Mouse (Mus musculus) testis, adult 2 months (tissue): ENCODE data around the gene Mob4. TPM values are rescaled to one million over a fixed set of nuclear protein-coding genes. Genes with fewer than 3 reads are reported as not detected.

Experiments
- H3K27ac ChIP-seq: fragments of 200-500 bp; 2 replicates; pipeline ENCODE4 v1.5.1; 2012; ENCODE audit warnings: low read depth, low read length; ENCODE audit not compliant: control insufficient read depth, insufficient read depth
- H3K27me3 ChIP-seq: fragments of 200-500 bp; 2 replicates; pipeline ENCODE4 v1.6.1; 2012; ENCODE audit warnings: mild to moderate bottlenecking, low read length, moderate library complexity; ENCODE audit not compliant: control insufficient read depth, insufficient read depth
- H3K36me3 ChIP-seq: fragments of 200-500 bp; 2 replicates; pipeline ENCODE4 v1.6.1; 2012; ENCODE audit warnings: mild to moderate bottlenecking, low read length; ENCODE audit not compliant: control insufficient read depth, insufficient read depth
- H3K4me1 ChIP-seq: fragments of 200-500 bp; 2 replicates; pipeline ENCODE4 v1.6.1; 2012; ENCODE audit warnings: low read length; ENCODE audit not compliant: control insufficient read depth, insufficient read depth
- H3K4me3 ChIP-seq: fragments of 200-500 bp; 2 replicates; pipeline ENCODE4 v1.5.1; 2012; ENCODE audit warnings: low read depth, mild to moderate bottlenecking, low read length, moderate library complexity, mixed read lengths; ENCODE audit not compliant: control insufficient read depth
- CTCF ChIP-seq: fragments of 200-500 bp; IDR thresholded peaks from 2 replicates; pipeline ENCODE4 v1.5.1; 2012; ENCODE audit warnings: low read depth, mild to moderate bottlenecking, inconsistent platforms, low read length, moderate library complexity; ENCODE audit not compliant: control insufficient read depth, insufficient read depth, insufficient replicate concordance
- POLR2A ChIP-seq: fragments of 200-500 bp; IDR thresholded peaks from 2 replicates; pipeline ENCODE4 v1.6.1; 2012; ENCODE audit warnings: low read depth, mild to moderate bottlenecking, inconsistent platforms, low read length, moderate library complexity; ENCODE audit not compliant: control insufficient read depth
- polyA plus RNA-seq: library from polyadenylated mRNA; depleted of rRNA; stranded (reverse); fragments of >200 nt; gene quantifications from 2 replicates; pipeline ENCODE4 v1.2.3, GENCODE M21; 2012

Gene Mob4
- polyA plus RNA-seq, 1 experiment = 4.2 TPM

DNA sequence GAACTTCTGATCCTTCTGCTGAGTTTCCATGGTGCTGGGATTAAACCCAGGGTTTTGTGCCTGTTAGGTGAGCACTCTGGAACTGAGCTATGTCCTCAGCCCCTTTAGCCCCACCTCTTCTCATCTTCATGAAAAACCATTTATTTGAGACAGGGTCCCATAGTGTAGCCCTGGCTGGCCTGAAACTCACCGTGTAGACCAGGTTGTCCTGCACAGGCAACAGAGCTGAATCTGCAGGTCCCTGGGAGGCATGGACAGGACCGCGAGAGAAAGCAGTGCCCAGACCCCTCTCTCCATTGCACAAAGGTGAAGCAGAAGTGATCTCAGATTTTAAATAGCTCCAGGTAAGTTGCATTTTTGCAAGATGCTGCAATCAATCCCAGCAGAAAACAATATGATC lies 29.2 kb downstream of the Mob4 start:
- no peaks in the 10 kb centered on the region for H3K4me1 ChIP-seq
- H3K27me3 ChIP-seq = no peaks in the 10 kb centered on the region
- no peak for TF ChIP-seq CTCF
- TF ChIP-seq POLR2A = no peak
- H3K36me3 ChIP-seq = peaks cover 1% of the 10 kb centered on the region; the same call in 1 of the 2 replicates
- no peak overlapping the region for H3K27ac ChIP-seq
- H3K4me3 ChIP-seq = no peak overlapping the region

DNA sequence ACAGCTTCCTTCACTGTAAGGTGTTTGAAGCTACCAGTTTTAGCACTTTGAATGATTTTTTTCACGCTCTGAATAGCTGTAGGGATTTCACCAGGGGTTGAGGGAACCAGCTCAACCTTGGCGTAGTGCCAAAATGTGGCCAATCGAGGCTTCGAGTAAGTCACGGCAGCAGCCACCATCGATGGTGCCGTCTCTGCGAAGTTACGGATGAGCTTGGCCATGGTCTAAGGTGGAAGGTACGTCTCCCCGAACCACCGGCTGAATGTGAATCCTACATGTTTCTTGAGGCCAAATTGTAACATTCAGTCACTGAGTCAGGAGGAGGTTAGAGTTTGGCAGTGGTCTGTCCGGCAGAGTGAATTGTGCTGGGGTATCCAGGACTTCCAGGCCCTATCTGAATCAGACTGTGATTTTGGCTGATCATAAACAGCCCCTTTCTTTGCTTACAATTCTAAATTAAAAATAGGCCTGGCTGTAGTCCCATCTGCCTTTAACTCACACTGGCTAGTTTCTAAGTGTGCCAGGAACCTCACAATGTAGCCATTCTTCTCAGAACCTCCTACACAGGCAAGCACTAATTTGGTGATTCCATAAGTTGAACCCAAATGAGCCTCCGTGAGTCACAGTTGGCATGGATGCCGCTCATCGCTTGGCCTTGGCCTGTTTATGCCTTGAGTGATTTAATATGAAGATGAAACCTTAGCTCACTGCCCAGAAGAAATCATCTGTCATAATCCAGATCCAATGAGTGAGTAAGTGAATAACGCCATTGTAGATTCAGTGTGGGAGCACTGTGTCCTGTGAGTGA lies 30.0 kb downstream of the Mob4 start:
- no peak overlapping the region for H3K4me3 ChIP-seq
- peaks cover 1% of the 10 kb centered on the region; the same call in 1 of the 2 replicates for H3K36me3 ChIP-seq
- H3K27me3 ChIP-seq = no peaks in the 10 kb centered on the region
- no peak overlapping the region for H3K27ac ChIP-seq
- no peaks in the 10 kb centered on the region for H3K4me1 ChIP-seq
- TF ChIP-seq CTCF (no peak), POLR2A (no peak)

DNA sequence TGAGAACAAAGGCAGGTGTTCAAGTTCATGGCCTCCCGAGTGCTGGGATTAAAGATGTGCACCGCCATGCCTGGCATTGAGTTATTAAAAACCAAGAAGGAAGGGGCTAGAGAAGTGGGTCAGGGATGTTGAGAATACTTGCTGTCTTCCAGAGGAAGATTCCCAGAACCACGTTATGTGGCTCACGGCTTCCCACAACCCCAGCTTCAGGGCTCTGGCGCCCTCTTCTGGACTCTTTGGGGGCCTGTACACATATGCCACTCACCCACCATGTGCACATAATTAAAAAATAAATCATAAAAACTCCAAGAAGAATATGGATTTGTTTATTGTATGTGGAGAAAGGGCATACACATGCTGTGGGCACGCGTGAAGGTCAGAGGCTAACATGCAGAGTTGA lies 30.9 kb downstream of the Mob4 start:
- Histone ChIP-seq H3K27me3 (no peaks in the 10 kb centered on the region), H3K4me3 (no peak overlapping the region), H3K36me3 (no peaks in the 10 kb centered on the region), H3K27ac (no peak overlapping the region), H3K4me1 (no peaks in the 10 kb centered on the region)
- TF ChIP-seq POLR2A (no peak), CTCF (peak; percentile 31; the same call in 1 of the 2 replicates)

DNA sequence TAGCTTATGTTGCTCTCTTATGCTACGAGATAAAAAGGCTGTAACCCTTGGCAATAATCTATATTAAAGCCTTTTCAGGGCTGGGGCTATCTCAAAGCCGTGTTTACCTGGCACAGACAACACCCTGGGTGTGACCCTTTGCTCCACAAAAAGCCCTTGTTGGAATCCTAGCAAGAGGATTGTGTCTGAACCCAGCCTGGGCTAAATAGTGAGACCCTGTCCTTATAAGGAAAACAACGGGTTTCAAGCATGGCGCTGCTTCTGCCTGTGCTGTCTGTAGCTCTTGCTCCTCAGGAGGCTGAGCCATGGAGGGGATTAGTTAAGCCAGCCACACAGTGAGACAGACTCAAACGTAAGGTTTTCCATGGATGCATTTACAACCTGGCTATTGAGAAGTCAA lies 31.8 kb downstream of the Mob4 start:
- H3K27ac ChIP-seq = no peak overlapping the region
- TF ChIP-seq CTCF (no peak), POLR2A (no peak)

DNA sequence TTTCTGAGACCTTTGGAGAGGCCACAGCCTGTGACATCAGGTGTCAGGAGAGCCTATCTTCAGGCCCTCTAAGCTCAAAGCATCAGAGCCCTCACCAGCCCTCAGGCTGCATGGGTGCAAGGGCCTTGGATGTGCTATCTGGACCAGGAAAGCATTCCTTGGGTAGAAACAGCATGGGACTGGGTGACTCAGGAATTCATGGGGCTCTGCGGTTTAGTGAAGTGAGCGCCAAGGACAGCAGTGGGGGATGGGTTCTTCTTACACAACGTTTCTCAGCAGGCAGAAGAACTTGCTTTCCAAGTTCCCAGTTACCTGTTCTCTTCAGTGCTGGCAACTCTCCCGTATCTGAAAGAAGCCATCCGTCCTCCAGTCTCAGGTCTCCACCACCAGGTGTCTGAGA lies 33.0 kb downstream of the Mob4 start:
- no peaks in the 10 kb centered on the region for H3K36me3 ChIP-seq
- no peak overlapping the region for H3K27ac ChIP-seq
- TF ChIP-seq POLR2A = no peak
- TF ChIP-seq CTCF = no peak
- H3K4me1 ChIP-seq = no peaks in the 10 kb centered on the region
- H3K27me3 ChIP-seq = no peaks in the 10 kb centered on the region
- no peak overlapping the region for H3K4me3 ChIP-seq

More for the DNA sequence above, 31.8 kb downstream of the Mob4 start:
- H3K27me3 ChIP-seq = no peaks in the 10 kb centered on the region
- H3K4me3 ChIP-seq = no peak overlapping the region
- no peaks in the 10 kb centered on the region for H3K4me1 ChIP-seq
- H3K36me3 ChIP-seq = no peaks in the 10 kb centered on the region

DNA sequence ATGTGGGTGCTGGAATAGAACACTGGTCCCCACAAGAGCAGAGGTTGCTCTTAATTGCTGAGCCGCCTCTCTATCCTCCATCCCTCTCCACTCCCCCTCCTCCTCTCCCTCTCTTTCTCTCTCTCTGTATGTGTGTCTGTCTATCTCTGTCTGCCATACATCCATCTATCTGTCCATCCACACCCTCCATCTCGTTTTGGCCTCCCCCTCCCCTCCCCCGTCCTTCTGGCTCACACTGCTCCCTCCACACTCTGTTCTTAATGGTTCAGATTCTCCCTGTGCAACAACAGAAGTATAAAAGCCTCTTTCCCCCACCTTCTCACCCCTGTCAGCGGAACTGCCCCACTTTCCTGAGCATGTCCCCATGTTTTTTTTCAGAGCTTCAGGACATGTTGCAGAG lies 36.5 kb downstream of the Mob4 start:
- Histone ChIP-seq H3K27ac (no peak overlapping the region), H3K4me3 (no peak overlapping the region), H3K36me3 (no peaks in the 10 kb centered on the region), H3K4me1 (peaks cover 3% of the 10 kb centered on the region; the same call in 1 of the 2 replicates), H3K27me3 (no peaks in the 10 kb centered on the region)
- no peak for TF ChIP-seq POLR2A
- no peak for TF ChIP-seq CTCF

DNA sequence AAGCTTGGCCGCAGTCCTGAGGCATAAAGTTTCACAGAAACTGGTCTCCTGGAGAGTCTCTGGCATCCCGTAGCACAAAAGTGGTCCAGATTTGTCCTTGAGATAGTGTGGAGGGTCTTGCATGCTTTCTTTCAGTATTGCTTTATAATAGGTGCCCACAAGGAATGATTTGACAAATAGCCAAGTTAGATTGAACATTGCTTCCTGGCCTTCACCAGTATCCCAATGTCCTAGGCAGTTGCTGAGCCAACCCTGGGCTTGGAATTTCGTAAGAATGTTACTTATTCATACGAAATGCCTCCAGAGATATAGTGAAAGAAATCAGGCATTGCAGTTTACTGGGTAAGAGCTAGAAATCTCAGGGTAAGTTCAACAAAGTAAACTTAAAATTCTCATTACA lies 37.6 kb downstream of the Mob4 start:
- Histone ChIP-seq H3K4me1 (peaks cover 3% of the 10 kb centered on the region; the same call in 1 of the 2 replicates), H3K4me3 (no peak overlapping the region), H3K27me3 (no peaks in the 10 kb centered on the region), H3K27ac (no peak overlapping the region), H3K36me3 (no peaks in the 10 kb centered on the region)
- TF ChIP-seq POLR2A (no peak), CTCF (no peak)
